Mouse (Mus musculus) mature B cell (primary cell): ENCODE measurements around the gene Cav1.

ENCODE experiments used
- in situ Hi-C: fragments of 300-500 bp; cut with MboI; formaldehyde crosslinking; loops from 2 replicates; pipeline ENCODE4 v1.14.3; 2019

Cav1 gene

GRCm38 (mm10) chr6:17317167-17317524 lies 11.0 kb downstream of the Cav1 start:
- in situ Hi-C loops, result no loop called here

- in situ Hi-C loops, result no loop called here
Measured at GRCm38 (mm10) chr6:17317944-17318343, 11.8 kb downstream of the Cav1 start.

- in situ Hi-C loops, result no loop called here
Measured at GRCm38 (mm10) chr6:17321976-17322375, 15.8 kb downstream of the Cav1 start.

GRCm38 (mm10) chr6:17327216-17327615 lies 21.1 kb downstream of the Cav1 start:
- in situ Hi-C loops, result no loop called here

GRCm38 (mm10) chr6:17329801-17330200 lies 23.7 kb downstream of the Cav1 start:
- in situ Hi-C loops, result no loop called here

- in situ Hi-C loops, result no loop called here
Measured at GRCm38 (mm10) chr6:17337724-17338123, 31.6 kb downstream of the Cav1 start.

- in situ Hi-C loops, result no loop called here
Measured at GRCm38 (mm10) chr6:17340406-17340805, 34.3 kb downstream of the Cav1 start.

GRCm38 (mm10) chr6:17348011-17348410 lies 41.9 kb downstream of the Cav1 start:
- in situ Hi-C loops, result no loop called here

- in situ Hi-C loops, result loop anchor here (10.0 to 25.0 kb wide), 2 partner anchors 239 to 326 kb away; no protein-coding TSS in a partner anchor
Measured at GRCm38 (mm10) chr6:17350803-17351202, 44.7 kb downstream of the Cav1 start.

- in situ Hi-C loops, result loop anchor here (10.0 to 25.0 kb wide), 2 partner anchors 247 to 334 kb away; no protein-coding TSS in a partner anchor
Measured at GRCm38 (mm10) chr6:17358896-17359690, 53.0 kb downstream of the Cav1 start.

- in situ Hi-C loops, result loop anchor here (25.0 kb wide), 1 partner anchor 250 kb away; no protein-coding TSS in a partner anchor
Measured at GRCm38 (mm10) chr6:17362771-17363170, 56.6 kb downstream of the Cav1 start.

- in situ Hi-C loops, result loop anchor here (25.0 kb wide), 1 partner anchor 251 kb away; no protein-coding TSS in a partner anchor
Measured at GRCm38 (mm10) chr6:17363446-17364179, 57.5 kb downstream of the Cav1 start.

- in situ Hi-C loops, result loop anchor here (25.0 kb wide), 1 partner anchor 262 kb away; no protein-coding TSS in a partner anchor
Measured at GRCm38 (mm10) chr6:17374326-17374725, 68.2 kb downstream of the Cav1 start.

GRCm38 (mm10) chr6:17377371-17377770 lies 71.2 kb downstream of the Cav1 start:
- in situ Hi-C loops, result no loop called here

- in situ Hi-C loops, result no loop called here
Measured at GRCm38 (mm10) chr6:17380102-17380501, 74.0 kb downstream of the Cav1 start.

- in situ Hi-C loops, result no loop called here
Measured at GRCm38 (mm10) chr6:17381690-17382089, 75.6 kb downstream of the Cav1 start.

GRCm38 (mm10) chr6:17385531-17385930 lies 79.4 kb downstream of the Cav1 start:
- in situ Hi-C loops, result no loop called here

- in situ Hi-C loops, result no loop called here
Measured at GRCm38 (mm10) chr6:17387991-17388710, 82.0 kb downstream of the Cav1 start.
